Mouse (Mus musculus) thymus, postnatal 14 days (tissue): Measurements from ENCODE around the gene 4933428G20Rik.

ENCODE experiments used
- DNase-seq: peaks from one replicate; pipeline ENCODE4 v3.0.0; 2021

The 4933428G20Rik gene

GRCm38 (mm10) chr11:97532950-97533582 is 32.9 kb upstream of the 4933428G20Rik start:
- DNase-seq, result peak; percentile 71

- DNase-seq, result peak; percentile 25
These were observed 32.2 kb upstream of the 4933428G20Rik start for GRCm38 (mm10) chr11:97532354-97532753.

- DNase-seq, result peak; percentile 92
These were observed 31.5 kb upstream of the 4933428G20Rik start for GRCm38 (mm10) chr11:97531381-97532260.

GRCm38 (mm10) chr11:97530961-97531360 is 30.8 kb upstream of the 4933428G20Rik start:
- DNase-seq, result no peak

GRCm38 (mm10) chr11:97530069-97530468 is 29.9 kb upstream of the 4933428G20Rik start:
- DNase-seq, result no peak

GRCm38 (mm10) chr11:97528282-97528808 is 28.2 kb upstream of the 4933428G20Rik start:
- DNase-seq, result no peak

- DNase-seq, result no peak
These were observed 25.2 kb upstream of the 4933428G20Rik start for GRCm38 (mm10) chr11:97525313-97525712.

- no peak for DNase-seq
These were observed 24.2 kb upstream of the 4933428G20Rik start for GRCm38 (mm10) chr11:97524306-97524705.

GRCm38 (mm10) chr11:97523827-97524261 is 23.7 kb upstream of the 4933428G20Rik start:
- no peak for DNase-seq

- no peak for DNase-seq
These were observed 23.0 kb upstream of the 4933428G20Rik start for GRCm38 (mm10) chr11:97523107-97523506.

GRCm38 (mm10) chr11:97521741-97522474 is 21.8 kb upstream of the 4933428G20Rik start:
- DNase-seq, result no peak

GRCm38 (mm10) chr11:97520541-97520940 is 20.4 kb upstream of the 4933428G20Rik start:
- DNase-seq, result no peak

GRCm38 (mm10) chr11:97513066-97513465 is 12.9 kb upstream of the 4933428G20Rik start:
- DNase-seq, result no peak

GRCm38 (mm10) chr11:97512511-97512910 is 12.4 kb upstream of the 4933428G20Rik start:
- DNase-seq, result no peak

GRCm38 (mm10) chr11:97511661-97512369 is 11.7 kb upstream of the 4933428G20Rik start:
- DNase-seq, result peak; percentile 79

- DNase-seq, result peak; percentile 75
These were observed 11.0 kb upstream of the 4933428G20Rik start for GRCm38 (mm10) chr11:97510966-97511660.

- peak; percentile 52 for DNase-seq
These were observed 9.8 kb upstream of the 4933428G20Rik start for GRCm38 (mm10) chr11:97509715-97510485.

- peak; percentile 47 for DNase-seq
These were observed 8.9 kb upstream of the 4933428G20Rik start for GRCm38 (mm10) chr11:97509058-97509457.

GRCm38 (mm10) chr11:97508198-97508597 is 8.1 kb upstream of the 4933428G20Rik start:
- DNase-seq, result no peak

- DNase-seq, result no peak
These were observed 6.2 kb upstream of the 4933428G20Rik start for GRCm38 (mm10) chr11:97506331-97506730.

GRCm38 (mm10) chr11:97505784-97506183 is 5.6 kb upstream of the 4933428G20Rik start:
- no peak for DNase-seq
